Mouse (Mus musculus) cerebellum, adult 2 months (tissue): ENCODE results near the gene Acpp.

ENCODE experiments used
- CTCF ChIP-seq: fragments of 200-500 bp; IDR thresholded peaks from 2 replicates; pipeline ENCODE4 v1.5.1; 2011; ENCODE audit warnings: low read depth, mild to moderate bottlenecking, control low read depth, low read length, moderate library complexity, borderline replicate concordance; ENCODE audit not compliant: insufficient read depth
- POLR2A ChIP-seq: fragments of 200-500 bp; IDR thresholded peaks from 2 replicates; pipeline ENCODE4 v1.6.1; 2011; ENCODE audit warnings: low read length, control low read depth, borderline replicate concordance; ENCODE audit not compliant: insufficient read depth

DNA sequence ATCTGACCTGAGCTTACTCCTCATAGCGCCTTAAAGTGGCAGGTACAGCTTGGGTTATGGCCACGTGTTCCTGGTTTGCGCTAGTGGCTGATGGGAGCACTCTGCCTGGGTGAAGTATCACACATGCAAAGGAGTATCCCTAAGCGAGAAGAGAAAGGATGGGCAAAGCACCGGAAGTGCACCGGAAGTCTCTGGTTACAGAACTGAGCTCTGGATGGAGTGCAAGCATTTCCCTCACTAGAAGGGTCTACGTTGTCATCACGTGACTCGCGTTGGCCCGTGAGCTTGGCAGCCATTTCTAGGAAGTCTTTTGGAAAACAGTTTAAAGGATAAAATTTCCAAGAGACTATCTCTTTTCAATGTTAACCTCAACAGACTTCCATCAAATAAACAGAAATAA lies 21.2 kb downstream of the Acpp start:
- TF ChIP-seq CTCF (no peak), POLR2A (no peak)
